Mouse (Mus musculus) adrenal gland, postnatal 14 days (tissue): ENCODE results near the gene Tsc22d3. TPM values are rescaled to one million over a fixed set of nuclear protein-coding genes. Genes with fewer than 3 reads are reported as not detected.
"Not testable (repeated sequence)": the region's sequence is repeated elsewhere in the genome, so short reads cannot be mapped to it uniquely, and the experiment has no call there.

Source experiments
- DNase-seq: peaks from one replicate; pipeline ENCODE4 v3.0.0; 2021; ENCODE audit warnings: mixed read lengths
- total RNA-seq: library from RNA; stranded (reverse); gene quantifications from 2 replicates; pipeline ENCODE4 v1.2.3, GENCODE M21; 2021

Tsc22d3 gene
- total RNA-seq, 1 experiment from 2014 or later = 126 TPM

DNA sequence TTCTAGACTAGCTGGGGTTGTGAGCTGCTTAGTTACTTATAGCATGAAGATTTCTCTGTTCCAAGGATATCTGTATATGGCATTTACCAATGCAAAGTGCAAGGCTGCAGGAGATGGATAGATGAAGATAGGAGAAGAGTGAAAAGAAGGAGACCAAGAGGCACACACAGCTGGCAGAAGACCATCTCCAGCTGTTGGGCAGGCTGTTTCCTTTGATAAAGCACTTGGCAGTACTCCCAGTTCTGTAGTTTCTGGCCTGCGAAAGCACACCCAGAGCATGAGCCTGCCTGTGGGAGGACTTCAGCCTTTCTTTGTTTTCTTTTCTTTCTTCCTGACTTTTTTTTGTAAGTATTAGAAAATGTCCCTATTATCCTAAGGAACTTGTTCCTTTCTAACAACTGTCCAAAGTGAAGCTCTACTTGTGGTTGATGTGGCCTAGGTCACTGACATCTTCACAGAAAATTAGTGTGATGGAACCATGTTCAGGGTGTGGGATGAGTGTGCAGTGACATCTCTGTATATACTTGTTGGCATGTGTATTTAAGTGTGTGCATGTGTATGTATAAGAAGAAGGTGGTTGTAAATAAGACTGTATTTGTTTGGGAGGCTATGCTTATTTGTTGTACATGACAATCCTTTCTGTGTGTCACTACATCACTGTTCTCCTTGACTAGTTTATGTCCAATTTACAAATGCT is 32.6 kb downstream of the Tsc22d3 start:
- DNase-seq = peak; percentile 57

GRCm38 (mm10) chrX:140565759-140566158 is 34.7 kb downstream of the Tsc22d3 start:
- no peak for DNase-seq

DNA sequence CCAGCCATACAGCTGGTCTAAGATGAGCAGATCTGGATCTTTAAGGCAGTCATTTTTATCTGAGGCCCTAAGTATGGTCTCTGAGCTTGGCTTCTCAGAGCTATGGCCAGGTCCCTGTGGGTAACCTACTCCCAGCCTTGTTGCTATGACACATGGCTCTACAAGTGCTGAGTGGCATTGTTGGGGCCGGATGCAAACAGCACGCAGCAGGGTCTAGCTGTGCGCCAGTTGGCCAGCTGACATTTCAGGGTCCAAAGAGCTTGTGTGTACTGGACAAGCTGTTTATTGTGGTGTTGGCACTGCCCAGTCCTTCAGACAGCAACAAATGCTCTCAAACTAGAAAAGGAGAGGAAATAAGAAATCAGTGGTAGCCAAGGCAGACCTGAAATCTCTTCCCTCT is 35.2 kb downstream of the Tsc22d3 start:
- no peak for DNase-seq

DNA sequence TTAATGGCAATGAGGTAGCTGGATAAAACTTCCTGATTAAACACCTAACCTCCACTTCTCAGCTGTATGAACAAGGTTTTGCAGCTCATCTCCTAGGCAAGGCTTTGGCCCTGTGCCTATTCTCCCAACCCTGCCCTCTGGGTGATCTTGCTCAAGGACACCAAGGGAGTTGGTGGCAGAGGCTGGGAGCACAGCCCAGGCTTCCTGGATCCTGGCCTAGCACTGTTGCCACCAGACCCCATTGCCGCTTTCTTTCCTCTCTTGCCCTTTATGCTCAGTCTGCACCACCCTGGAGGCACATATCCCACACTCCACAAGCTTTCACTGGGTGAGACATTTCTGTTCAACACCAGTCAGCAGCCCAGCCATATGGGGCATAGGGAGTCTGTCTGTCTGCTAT is 35.7 kb downstream of the Tsc22d3 start:
- DNase-seq = peak; percentile 77

DNA sequence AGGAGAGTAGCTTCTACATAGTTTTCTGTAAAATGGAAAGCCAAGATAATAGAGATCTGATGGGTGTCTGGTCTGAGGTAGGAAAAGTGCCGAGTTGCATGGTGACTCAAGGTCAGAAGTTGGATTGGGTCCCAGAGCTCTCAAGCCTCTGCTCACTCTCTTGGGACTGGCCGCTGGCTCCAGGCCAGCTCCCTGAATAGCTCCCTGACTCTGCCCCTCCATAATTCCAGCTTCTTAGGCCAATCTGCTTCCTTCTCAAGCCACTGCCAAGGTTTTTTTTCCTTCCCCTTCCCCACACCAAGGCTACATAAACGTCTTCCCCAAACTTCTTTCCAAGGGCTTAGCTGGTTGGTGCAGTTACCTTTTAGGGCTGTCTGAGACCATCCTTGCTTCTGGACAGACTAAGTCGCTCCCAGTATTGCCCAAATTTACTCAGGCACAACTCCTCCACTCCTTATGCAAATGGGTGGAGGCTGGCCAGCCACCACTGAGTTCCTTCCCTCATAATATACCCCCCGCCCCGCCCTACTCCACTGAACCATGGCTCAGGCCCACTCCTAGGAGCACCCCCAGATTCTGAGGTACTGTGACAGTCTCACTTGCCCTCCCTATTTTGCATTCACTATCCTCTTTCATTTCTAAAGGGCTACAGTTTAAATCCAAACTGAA is 42.1 kb downstream of the Tsc22d3 start:
- DNase-seq = peak; percentile 77

DNA sequence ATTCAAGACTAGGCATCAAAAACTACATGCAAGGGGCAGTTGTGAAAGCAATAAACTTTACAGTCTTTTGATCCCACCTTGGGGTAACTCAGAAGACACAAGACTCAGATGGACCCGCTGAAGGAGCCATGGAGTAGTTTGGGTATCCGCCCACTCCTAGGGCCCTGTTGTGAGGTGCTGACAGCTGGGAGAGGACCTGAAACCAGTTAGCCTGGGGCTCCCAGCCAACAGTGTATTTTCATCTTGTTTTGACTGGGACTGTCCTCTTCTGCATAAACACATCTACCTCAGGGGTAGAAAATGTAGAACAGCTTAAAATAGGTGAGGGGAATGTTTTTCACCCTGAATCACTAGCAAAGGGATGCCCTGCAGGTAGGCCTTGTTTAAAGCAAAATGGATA is 44.5 kb downstream of the Tsc22d3 start:
- no peak for DNase-seq

DNA sequence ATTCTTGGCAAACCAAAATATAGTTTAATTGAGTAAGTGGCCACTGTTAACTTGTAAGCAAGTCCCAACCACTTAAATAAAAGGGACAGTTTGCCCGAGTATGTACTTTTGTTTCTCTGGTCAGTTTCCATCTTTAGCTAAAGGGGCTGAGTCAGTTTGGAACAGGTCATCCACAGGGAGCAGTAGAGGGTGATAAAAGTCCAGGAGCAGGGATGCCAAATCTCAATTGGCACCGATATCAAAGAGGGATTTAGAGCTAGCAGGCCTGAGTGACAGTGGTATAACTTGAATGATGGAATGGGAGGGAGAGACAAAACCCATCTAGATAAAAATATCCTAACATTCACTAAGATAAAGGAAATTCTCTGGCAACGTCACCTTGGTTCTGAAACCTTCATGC is 45.0 kb downstream of the Tsc22d3 start:
- DNase-seq = no peak

DNA sequence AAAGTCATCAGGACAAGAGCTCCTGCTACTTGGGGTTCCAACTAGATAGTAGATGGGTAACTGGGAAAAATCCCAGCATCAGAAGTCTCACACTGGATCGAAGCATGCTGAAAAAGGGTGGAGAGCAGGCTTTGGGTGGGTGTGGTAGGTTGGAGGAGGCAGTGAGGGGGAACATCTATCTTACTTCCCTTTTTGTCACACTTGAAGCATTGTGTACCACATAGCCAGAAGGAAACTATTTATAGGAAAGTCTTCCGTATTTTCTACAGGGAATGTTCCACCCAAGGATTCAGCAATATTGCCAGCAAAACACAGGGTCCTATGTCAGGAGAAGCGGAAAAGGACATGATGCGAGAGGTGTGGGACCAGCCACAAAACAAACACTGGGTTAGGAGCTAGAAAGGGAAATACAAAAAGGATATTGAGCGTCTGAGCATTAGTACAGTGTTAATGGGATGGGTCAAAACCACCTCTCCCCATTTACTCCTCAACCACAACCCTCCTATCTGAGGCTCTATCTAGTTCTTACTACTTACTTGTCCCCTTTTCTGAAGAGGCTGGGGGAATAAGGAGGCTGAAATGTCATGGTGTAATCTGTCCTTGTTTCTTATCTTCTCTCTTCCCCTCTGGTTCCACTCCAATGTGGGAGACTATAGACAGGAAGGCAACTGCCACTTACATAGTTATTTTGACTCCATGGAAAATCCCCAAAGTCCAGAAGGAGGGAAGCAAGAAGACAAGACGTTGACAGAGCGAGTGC is 52.6 kb downstream of the Tsc22d3 start:
- no peak for DNase-seq

DNA sequence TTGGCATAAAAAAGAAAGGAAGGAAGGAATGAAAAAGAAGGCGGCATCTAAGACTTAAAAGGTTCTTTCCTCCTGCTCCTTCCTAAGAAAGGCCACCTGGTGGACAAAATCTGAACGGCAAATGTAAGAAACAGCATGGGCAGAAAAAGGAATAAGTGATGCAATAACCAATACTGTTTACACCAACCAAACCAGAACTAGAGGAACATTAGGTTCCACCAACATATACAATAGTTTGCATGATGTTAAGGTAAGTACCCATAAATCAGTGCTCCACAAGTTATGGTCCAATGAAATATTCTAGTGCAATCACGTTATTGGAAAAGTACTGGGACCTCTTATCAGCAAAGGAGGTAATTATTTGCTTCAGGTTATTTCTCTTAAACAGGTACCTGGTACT is 55.7 kb downstream of the Tsc22d3 start:
- peak; percentile 68 for DNase-seq

- peak; percentile 79 for DNase-seq
Observed at GRCm38 (mm10) chrX:140542938-140543673, 57.4 kb downstream of the Tsc22d3 start.

DNA sequence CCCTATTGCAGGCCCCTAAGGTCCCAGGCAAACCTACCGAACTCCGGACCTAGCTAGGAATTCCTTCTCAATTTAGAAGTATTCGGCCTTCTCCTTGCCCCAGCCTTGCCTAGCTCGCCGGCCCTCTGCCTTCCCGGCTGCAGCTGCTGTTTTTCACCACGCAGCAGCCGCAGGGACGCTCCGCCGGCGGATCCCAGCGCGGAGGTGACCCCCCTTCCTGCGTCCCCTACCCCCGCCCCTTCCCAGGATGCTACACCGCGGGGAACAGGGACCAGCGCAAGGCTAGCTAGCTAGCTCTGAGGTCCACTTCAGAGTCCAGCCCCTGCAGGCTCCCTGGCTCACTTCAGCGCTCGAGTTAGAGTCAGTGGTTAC is 58.0 kb downstream of the Tsc22d3 start:
- DNase-seq = peak; percentile 77

DNA sequence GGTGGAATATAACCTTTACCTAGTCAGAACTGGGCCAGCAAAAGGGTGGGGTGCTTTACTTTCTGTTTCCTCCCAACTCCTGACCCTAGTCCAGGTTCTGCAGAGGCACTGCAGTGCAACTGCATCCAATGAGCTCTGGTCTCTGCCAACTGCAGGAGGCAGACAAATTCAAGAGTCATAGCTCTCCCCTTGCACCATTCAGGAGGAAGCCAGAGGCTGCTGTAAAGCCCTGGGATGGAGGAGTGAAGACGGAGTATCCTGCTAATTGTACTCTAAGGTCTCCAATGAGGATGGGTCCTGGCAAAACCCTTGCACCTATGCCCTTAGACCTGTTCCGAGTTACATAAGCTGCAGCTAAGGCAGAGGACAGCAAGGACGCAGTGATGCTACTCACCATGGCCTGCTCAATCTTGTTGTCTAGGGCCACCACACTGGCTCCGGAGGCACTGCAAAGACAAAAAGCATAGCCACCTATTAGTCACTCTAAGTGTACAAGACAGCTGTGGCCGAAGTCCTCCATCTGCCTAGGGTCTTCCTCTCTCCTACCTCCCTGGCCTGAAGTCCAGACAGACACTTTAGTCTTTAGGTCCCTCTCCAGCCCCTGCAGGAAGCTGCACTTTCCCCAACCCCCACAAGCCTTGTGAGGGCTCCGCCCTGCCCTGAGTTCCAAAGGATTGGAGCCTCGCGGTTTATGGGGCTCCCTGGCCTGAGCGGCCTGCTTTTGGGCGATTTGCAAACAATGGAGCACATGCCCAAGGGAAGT is 58.6 kb downstream of the Tsc22d3 start:
- peak; percentile 44 for DNase-seq

- DNase-seq = no peak
Observed at GRCm38 (mm10) chrX:140540500-140541114, 59.9 kb downstream of the Tsc22d3 start.

GRCm38 (mm10) chrX:140539831-140540230 is 60.6 kb downstream of the Tsc22d3 start:
- DNase-seq = not testable (repeated sequence)

DNA sequence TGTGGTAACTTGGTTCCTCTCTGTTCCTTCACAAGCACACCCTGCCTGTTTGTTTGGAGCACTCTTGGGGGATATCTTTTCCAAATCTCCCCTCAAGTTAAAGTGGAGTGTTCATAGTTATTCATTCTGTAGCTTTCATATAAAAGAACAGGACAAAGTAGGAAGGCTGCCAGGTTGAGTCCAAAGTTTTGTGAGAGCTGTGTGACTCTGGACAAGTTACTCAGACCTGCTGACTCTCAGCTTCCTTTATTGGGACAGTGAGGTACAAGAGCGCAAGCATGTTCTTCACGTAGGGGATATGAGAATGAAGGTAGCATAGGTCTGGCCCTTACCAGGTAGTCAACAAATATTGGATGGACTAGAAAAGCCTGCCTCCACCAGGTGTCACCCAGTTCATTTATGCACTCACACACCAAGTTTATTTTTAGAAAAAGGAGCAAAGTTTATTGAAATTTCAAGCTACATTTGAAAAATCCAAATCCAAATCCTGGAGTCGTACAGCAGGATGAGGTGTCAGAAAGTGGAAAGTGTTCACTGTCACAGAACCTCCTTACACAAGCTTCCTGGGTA is 61.3 kb downstream of the Tsc22d3 start:
- DNase-seq = no peak

DNA sequence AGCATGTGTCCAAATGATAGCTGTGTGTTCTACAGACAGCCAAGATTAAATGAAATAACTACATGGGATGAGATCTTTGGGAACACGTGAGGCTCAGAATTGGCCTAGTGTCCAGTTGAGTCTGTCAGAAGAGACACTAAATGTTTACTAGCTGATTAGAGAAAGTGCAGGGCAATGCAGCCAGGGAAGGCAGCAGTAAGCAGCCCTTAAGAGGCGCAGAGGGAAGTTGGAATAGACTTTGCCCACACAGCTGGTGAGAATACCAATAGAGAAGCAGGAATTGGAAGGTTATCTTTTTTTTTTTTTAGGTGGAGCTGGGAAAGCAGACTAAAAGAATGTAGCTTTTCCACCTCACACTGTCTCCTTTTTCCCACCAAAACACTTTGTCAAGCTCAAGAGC is 61.8 kb downstream of the Tsc22d3 start:
- DNase-seq = no peak

DNA sequence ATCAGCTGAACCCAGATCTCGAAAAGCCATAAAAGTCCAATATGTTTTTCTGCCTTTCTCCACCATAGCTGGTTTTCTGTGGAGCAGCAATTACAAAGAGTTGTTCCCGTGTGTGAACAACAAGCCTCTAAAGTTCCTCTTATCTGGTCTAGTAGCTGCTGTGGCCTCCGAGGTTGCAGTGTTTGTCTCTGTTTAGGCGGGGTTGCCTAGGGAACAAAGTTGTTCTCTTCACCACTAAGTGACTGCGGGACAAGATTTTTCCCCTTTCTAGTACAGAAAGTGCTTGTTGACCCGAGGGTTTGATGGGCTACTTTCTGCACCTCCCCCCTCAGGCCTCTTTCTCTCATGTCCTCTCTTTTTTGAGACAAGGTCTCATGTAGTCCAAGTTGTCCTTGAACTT is 62.8 kb downstream of the Tsc22d3 start:
- peak; percentile 37 for DNase-seq

DNA sequence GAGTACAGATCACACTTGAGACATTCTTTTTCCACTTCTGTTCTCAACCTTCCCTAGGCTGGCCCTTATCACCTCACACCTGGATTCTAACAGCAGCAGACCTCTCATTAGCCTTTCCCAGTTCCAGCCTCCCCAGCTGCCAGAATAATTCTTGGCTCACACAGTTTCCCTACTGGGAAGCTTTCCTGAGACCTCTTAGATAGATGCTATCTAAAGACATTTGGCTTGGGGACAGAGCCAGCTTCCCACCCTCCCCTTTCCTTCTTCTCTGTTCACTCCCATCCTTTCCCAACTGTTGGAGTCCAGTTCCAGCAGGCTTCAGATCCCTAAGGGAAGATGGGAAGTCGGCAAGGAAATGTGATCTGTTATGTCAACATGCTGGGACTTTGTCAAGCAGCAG is 65.0 kb downstream of the Tsc22d3 start:
- DNase-seq = no peak

DNA sequence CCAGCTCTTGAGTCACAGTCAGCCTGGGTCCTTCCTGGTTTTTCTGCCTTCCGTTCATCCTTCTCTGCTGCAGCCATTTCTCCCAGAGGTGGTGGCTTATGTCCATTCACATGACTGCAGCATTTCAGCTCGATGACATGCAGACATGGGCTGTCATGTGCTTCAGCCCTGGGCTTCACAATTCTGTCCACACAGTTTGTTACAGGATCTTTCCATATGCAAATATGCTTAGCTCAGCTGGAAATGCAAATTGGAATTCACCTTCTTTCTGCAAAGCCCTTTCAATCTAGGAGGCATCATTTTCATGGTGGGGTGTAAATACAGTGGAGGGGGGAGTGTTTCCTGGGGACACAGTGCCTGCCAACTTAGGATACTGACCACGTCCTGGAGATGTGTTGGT is 66.2 kb downstream of the Tsc22d3 start:
- no peak for DNase-seq

DNA sequence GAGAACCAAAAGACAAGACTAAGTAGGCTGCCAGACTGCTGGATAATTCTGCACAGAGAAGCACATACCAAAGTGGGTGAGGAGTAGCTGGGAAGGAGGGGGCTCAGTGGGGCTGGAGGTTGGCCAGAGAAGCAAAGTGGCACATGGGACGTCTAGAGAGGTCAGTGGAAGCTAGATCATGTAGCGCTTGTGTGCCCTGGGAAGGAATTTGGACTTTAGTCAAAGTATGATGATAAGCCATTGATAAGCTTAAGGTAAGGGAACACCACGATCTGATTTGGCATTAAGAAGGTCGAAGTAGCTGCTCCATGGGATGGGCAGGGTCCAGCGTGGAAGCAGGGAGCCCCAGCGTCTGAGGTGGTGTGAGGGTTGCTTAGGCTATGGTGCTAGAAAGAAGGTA is 68.1 kb downstream of the Tsc22d3 start:
- no peak for DNase-seq

DNA sequence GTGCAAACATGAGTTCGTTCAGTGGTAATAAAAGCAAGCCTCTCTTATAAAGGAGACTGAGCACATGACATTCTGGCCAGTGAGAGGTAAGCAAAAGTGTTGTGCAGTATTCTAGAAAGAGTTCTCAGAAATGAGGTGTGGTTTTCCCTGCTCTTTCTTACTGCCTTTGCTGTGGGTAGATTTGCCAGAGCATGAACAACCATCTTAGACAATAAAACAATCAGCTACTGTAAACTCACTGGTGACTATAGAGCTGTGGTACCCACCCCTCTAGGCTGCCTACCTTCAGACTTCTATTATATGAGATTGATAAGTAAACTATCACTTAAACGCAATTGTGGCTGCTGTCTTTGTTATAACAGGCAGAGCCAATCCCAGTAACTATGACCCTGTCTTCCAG is 69.1 kb downstream of the Tsc22d3 start:
- DNase-seq = no peak
